Mouse (Mus musculus) hindbrain, embryonic 12.5 days (tissue): ENCODE data around the gene Slc25a25. TPM values are rescaled to one million over a fixed set of nuclear protein-coding genes. Genes with fewer than 3 reads are reported as not detected.
"Not testable (repeated sequence)": the region's sequence is repeated elsewhere in the genome, so short reads cannot be mapped to it uniquely, and the experiment has no call there.

Experiments used
- ATAC-seq: fragments of 200-750 bp; cut with Nextera tagmentation; 2 replicates; pipeline ENCODE4 v1.8.0; 2017; ENCODE audit warnings: moderate TSS enrichment; ENCODE audit not compliant: low FRiP score
- H3K27ac ChIP-seq: fragments of 300-500 bp; sonication (generic); 2 replicates; pipeline ENCODE4 v1.5.1; 2016; ENCODE audit warnings: mild to moderate bottlenecking
- H3K27me3 ChIP-seq: fragments of 300-500 bp; sonication (generic); 2 replicates; pipeline ENCODE4 v1.6.1; 2016; ENCODE audit warnings: mild to moderate bottlenecking
- H3K36me3 ChIP-seq: fragments of 300-500 bp; sonication (generic); 2 replicates; pipeline ENCODE4 v1.6.1; 2016; ENCODE audit warnings: mild to moderate bottlenecking
- H3K4me1 ChIP-seq: fragments of 300-500 bp; sonication (generic); 2 replicates; pipeline ENCODE4 v1.6.1; 2016
- H3K4me2 ChIP-seq: fragments of 300-500 bp; sonication (generic); replicated peaks from 2 replicates; pipeline ENCODE4 v1.6.1; 2016; ENCODE audit warnings: mild to moderate bottlenecking
- H3K4me3 ChIP-seq: fragments of 300-500 bp; sonication (generic); 2 replicates; pipeline ENCODE4 v1.5.1; 2016; ENCODE audit warnings: mild to moderate bottlenecking
- H3K9ac ChIP-seq: fragments of 300-500 bp; sonication (generic); 2 replicates; pipeline ENCODE4 v1.6.1; 2016; ENCODE audit warnings: mild to moderate bottlenecking, moderate library complexity
- H3K9me3 ChIP-seq: fragments of 300-500 bp; sonication (generic); replicated peaks from 2 replicates; pipeline ENCODE4 v1.6.1; 2016; ENCODE audit warnings: mild to moderate bottlenecking
- WGBS: fragments of 180-500 bp; shearing (Covaris S2); methylation state at CpG from one replicate; pipeline ENCODE4 v1.1.7; 2016; 5-methylcytosine and 5-hydroxymethylcytosine counted together
- polyA plus RNA-seq: library from polyadenylated mRNA; unstranded; fragments of >200 nt; fragmentation: Nextera tagmentation; extraction: Ambion mirVana; gene quantifications from 2 replicates; pipeline ENCODE4 v1.2.1, GENCODE M21; 2016

Gene Slc25a25
- polyA plus RNA-seq, 1 experiment from 2014 or later = 40.2 TPM

- Histone ChIP-seq H3K27ac (no peak overlapping the region), H3K9me3 (no peaks in the 10 kb centered on the region), H3K4me3 (no peak overlapping the region), H3K27me3 (no peaks in the 10 kb centered on the region), H3K36me3 (no peaks in the 10 kb centered on the region), H3K9ac (no peak overlapping the region), H3K4me1 (no peaks in the 10 kb centered on the region), H3K4me2 (no peak overlapping the region)
- WGBS = 87% methylated on average over 6 of the region's 6 CpGs
- ATAC-seq = no peak
Observed at GRCm38 (mm10) chr2:32484933-32485332, 33.7 kb upstream of the Slc25a25 start.

DNA sequence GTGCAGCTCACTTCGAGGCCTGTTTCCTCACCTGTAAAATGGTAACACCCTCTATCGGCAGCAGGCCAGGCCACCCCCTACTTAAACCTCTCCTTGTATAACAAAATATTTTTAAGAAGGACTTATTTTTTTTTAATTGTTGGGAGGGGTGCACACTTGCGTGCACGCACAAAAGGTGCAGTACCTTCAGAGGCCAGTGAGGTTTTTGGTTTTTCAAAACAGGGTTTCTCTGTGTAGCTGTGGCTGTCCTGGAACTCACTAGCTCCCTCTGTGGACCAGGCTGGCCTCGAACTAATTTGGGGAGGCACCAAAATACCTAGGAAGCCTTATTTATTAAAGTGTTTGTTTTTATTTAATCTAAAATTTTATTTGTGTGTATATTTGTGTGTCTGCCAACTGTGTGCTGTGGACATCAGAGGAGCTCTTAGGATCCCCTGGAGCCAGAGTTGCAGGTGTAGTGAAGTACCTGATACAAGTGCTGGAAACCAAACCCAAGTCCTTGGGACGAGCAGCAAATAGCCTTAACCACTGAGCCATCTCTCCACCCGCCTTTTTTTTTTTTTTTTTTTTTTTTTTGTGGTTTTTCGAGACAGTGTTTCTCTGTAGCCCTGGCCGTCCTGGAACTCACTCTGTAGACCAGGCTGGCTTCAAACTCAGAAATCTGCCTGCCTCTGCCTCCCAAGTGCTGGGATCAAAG lies 32.1 kb upstream of the Slc25a25 start:
- Histone ChIP-seq H3K9ac (no peak overlapping the region), H3K27ac (no peak overlapping the region), H3K27me3 (no peaks in the 10 kb centered on the region), H3K4me1 (no peaks in the 10 kb centered on the region), H3K36me3 (no peaks in the 10 kb centered on the region), H3K9me3 (peaks cover 8% of the 10 kb centered on the region; the same call in 1 of the 2 replicates), H3K4me2 (no peak overlapping the region), H3K4me3 (no peak overlapping the region)
- WGBS = 79% methylated on average over 9 of the region's 9 CpGs
- no peak for ATAC-seq

DNA sequence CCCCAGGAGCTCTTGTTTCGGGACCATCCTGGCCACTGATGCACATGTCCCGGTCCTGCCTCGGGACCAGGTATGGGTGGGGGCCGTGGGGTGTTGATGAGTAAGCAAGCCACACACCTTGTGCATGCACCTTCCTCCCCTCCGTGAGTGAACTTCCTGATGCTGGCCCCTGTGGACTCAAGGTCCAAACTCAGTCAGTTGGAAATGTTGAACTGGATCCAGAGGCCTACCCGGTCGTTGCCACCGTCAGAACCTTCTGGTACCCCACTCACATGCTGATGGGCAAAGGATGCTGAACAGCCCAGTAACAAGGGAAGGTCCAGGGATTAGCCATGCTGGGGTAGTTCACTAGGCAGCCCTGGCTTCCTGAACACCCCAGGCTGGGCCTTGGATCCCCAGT lies 31.1 kb upstream of the Slc25a25 start:
- Histone ChIP-seq H3K9ac (no peak overlapping the region), H3K27me3 (no peaks in the 10 kb centered on the region), H3K9me3 (peaks cover 8% of the 10 kb centered on the region; the same call in 1 of the 2 replicates), H3K4me2 (no peak overlapping the region), H3K36me3 (no peaks in the 10 kb centered on the region), H3K4me1 (no peaks in the 10 kb centered on the region), H3K4me3 (no peak overlapping the region), H3K27ac (no peak overlapping the region)
- 92% methylated on average over 8 of the region's 8 CpGs for WGBS
- no peak for ATAC-seq

- H3K27ac ChIP-seq, H3K4me2 ChIP-seq, H3K4me3 ChIP-seq, H3K9ac ChIP-seq, ATAC-seq, H3K9me3 ChIP-seq, H3K4me1 ChIP-seq, H3K27me3 ChIP-seq, H3K36me3 ChIP-seq: not testable (repeated sequence)
- WGBS = 90% methylated on average over 4 of the region's 9 CpGs
Observed at GRCm38 (mm10) chr2:32475361-32475760, 24.1 kb upstream of the Slc25a25 start.

- Histone ChIP-seq H3K27ac (no peak overlapping the region), H3K9ac (no peak overlapping the region), H3K27me3 (no peaks in the 10 kb centered on the region), H3K36me3 (no peaks in the 10 kb centered on the region), H3K4me3 (no peak overlapping the region), H3K9me3 (no peaks in the 10 kb centered on the region), H3K4me1 (no peaks in the 10 kb centered on the region), H3K4me2 (no peak overlapping the region)
- ATAC-seq = no peak
- 81% methylated on average over 6 of the region's 6 CpGs for WGBS
Observed at GRCm38 (mm10) chr2:32471681-32472061, 20.4 kb upstream of the Slc25a25 start.

- Histone ChIP-seq H3K36me3 (no peaks in the 10 kb centered on the region), H3K27ac (no peak overlapping the region), H3K9ac (no peak overlapping the region), H3K4me1 (no peaks in the 10 kb centered on the region), H3K27me3 (no peaks in the 10 kb centered on the region), H3K4me3 (no peak overlapping the region), H3K4me2 (no peak overlapping the region), H3K9me3 (no peaks in the 10 kb centered on the region)
- no peak for ATAC-seq
- WGBS = 90% methylated on average over 6 of the region's 6 CpGs
Observed at GRCm38 (mm10) chr2:32471001-32471680, 19.9 kb upstream of the Slc25a25 start.

- no peaks in the 10 kb centered on the region for H3K27me3 ChIP-seq
- H3K4me3 ChIP-seq = no peak overlapping the region
- no peak overlapping the region for H3K9ac ChIP-seq
- no peaks in the 10 kb centered on the region for H3K9me3 ChIP-seq
- no peaks in the 10 kb centered on the region for H3K36me3 ChIP-seq
- no peak overlapping the region for H3K4me2 ChIP-seq
- H3K27ac ChIP-seq = no peak overlapping the region
- no peaks in the 10 kb centered on the region for H3K4me1 ChIP-seq
- no peak for ATAC-seq
- WGBS = 75% methylated on average over 6 of the region's 6 CpGs
Observed at GRCm38 (mm10) chr2:32464212-32464891, 13.1 kb upstream of the Slc25a25 start.

GRCm38 (mm10) chr2:32463773-32464172 lies 12.5 kb upstream of the Slc25a25 start:
- H3K4me1 ChIP-seq = no peaks in the 10 kb centered on the region
- no peaks in the 10 kb centered on the region for H3K36me3 ChIP-seq
- H3K27ac ChIP-seq = no peak overlapping the region
- no peak overlapping the region for H3K9ac ChIP-seq
- no peaks in the 10 kb centered on the region for H3K9me3 ChIP-seq
- no peaks in the 10 kb centered on the region for H3K27me3 ChIP-seq
- no peak for ATAC-seq
- no peak overlapping the region for H3K4me2 ChIP-seq
- 82% methylated on average over 2 of the region's 2 CpGs for WGBS
- no peak overlapping the region for H3K4me3 ChIP-seq

DNA sequence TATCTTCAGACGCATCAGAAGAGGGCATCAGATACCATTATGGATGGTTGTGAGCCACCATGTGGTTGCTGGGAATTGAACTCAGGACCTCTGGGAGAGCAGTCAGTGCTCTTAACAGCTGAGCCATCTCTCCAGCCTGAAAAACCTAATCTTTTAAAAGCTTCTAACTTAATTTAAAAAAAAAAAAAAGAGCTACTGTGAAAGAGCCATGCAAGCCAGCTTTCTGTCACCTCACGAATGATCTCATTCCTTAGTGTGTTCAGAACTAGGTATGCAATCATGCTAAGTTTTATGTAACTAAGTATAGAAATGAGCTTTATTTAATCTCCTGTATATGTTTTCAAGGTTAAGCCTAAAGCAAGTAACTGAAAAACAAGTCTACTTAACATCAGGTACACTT lies 8.4 kb upstream of the Slc25a25 start:
- Histone ChIP-seq H3K27ac (no peak overlapping the region), H3K4me3 (no peak overlapping the region), H3K9me3 (no peaks in the 10 kb centered on the region), H3K4me2 (no peak overlapping the region), H3K27me3 (no peaks in the 10 kb centered on the region), H3K9ac (no peak overlapping the region), H3K4me1 (no peaks in the 10 kb centered on the region), H3K36me3 (peaks cover 19% of the 10 kb centered on the region)
- 94% methylated on average over 2 of the region's 2 CpGs for WGBS
- no peak for ATAC-seq

DNA sequence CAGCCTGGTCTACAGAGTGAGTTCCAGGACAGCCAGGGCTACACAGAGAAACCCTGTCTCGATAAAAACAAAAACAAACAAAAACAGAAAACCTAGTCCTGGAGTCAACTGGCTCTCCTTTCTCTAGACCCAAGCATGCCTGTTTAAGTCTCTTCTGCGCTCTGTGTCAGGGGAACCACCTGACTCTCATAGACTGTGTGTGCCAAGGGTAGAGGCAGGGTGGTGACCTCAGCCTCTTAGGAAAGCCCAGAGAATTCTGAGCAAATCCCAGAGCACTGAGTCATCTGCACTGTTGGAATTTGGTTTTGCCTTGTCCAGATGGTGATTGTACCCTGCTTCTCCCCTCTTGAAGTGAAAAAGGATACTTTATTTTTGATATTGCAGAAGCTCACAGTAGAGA lies 7.1 kb upstream of the Slc25a25 start:
- 86% methylated on average over 2 of the region's 2 CpGs for WGBS
- ATAC-seq = no peak
- H3K4me1 ChIP-seq = peaks cover 3% of the 10 kb centered on the region
- peaks cover 19% of the 10 kb centered on the region for H3K36me3 ChIP-seq
- no peak overlapping the region for H3K9ac ChIP-seq
- no peak overlapping the region for H3K27ac ChIP-seq
- H3K27me3 ChIP-seq = no peaks in the 10 kb centered on the region
- H3K9me3 ChIP-seq = no peaks in the 10 kb centered on the region
- no peak overlapping the region for H3K4me2 ChIP-seq
- H3K4me3 ChIP-seq = no peak overlapping the region

DNA sequence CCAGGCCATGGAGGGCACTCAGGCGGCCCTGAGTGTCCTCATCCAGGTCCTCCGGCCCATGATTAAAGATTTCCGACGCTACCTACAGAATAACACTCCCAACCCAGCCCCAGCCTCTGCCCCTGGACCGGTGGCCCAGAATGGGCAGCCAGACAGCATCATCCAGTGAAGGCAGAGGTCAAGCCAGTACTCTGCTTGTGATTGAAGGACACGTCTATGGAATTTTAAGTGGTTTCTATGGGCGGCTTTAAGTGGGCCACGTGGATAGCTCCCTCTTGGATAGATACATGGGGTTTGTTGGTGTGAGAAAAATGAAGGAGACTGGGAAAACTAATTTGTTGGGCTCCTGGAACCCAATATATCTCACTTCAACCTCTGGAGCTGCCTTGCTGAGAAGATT lies 3.9 kb upstream of the Slc25a25 start:
- ATAC-seq = no peak
- Histone ChIP-seq H3K4me2 (no peak overlapping the region), H3K9ac (no peak overlapping the region), H3K4me1 (peaks cover 20% of the 10 kb centered on the region), H3K27me3 (no peaks in the 10 kb centered on the region), H3K9me3 (no peaks in the 10 kb centered on the region), H3K36me3 (peaks cover 19% of the 10 kb centered on the region), H3K27ac (no peak overlapping the region), H3K4me3 (no peak overlapping the region)
- 91% methylated on average over 8 of the region's 8 CpGs for WGBS

- H3K27me3 ChIP-seq = no peaks in the 10 kb centered on the region
- peaks cover 21% of the 10 kb centered on the region for H3K4me1 ChIP-seq
- H3K27ac ChIP-seq = no peak overlapping the region
- H3K4me3 ChIP-seq = no peak overlapping the region
- peaks cover 19% of the 10 kb centered on the region for H3K36me3 ChIP-seq
- H3K4me2 ChIP-seq = no peak overlapping the region
- no peak overlapping the region for H3K9ac ChIP-seq
- ATAC-seq = no peak
- no peaks in the 10 kb centered on the region for H3K9me3 ChIP-seq
- 81% methylated on average over 10 of the region's 10 CpGs for WGBS
Observed at GRCm38 (mm10) chr2:32454633-32455032, 3.4 kb upstream of the Slc25a25 start.
